Mouse (Mus musculus) MEL (cell line): ENCODE data around the gene Kcnj4. TPM values are rescaled to one million over a fixed set of nuclear protein-coding genes. Genes with fewer than 3 reads are reported as not detected.

Experiments
- DNase-seq: peaks from one replicate; pipeline ENCODE4 v3.0.0; 2011; ENCODE audit warnings: low read depth, low spot score
- H3K27ac ChIP-seq: 2 replicates; pipeline ENCODE4 v1.5.1; 2012; ENCODE audit warnings: low read depth, mild to moderate bottlenecking, control low read depth, low read length, moderate library complexity; ENCODE audit not compliant: control insufficient read depth
- H3K27me3 ChIP-seq, 2 experiments: fragments of 150-350 bp in 1 of 2; sonication (generic) in 1 of 2; 2 replicates each; pipeline ENCODE4 v1.6.1; 2012; ENCODE audit warnings: low read length in 2 of 2, mild to moderate bottlenecking in 2 of 2, improper control_type of control experiment in 1 of 2, moderate library complexity in 1 of 2; ENCODE audit not compliant: insufficient read depth in 2 of 2, control insufficient read depth in 1 of 2
- H3K36me3 ChIP-seq, 2 experiments: 2 replicates each; pipeline ENCODE4 v1.6.1; 2012 to 2014; ENCODE audit warnings: low read length in 2 of 2, improper control_type of control experiment in 1 of 2, inconsistent platforms in 1 of 2, mild to moderate bottlenecking in 1 of 2; ENCODE audit not compliant: insufficient read depth in 2 of 2, control insufficient read depth in 1 of 2
- H3K4me1 ChIP-seq, 2 experiments: fragments of 150-350 bp in 1 of 2; sonication (generic) in 1 of 2; 2 replicates each; pipeline ENCODE4 v1.6.1; 2012; ENCODE audit warnings: low read length in 2 of 2, improper control_type of control experiment in 1 of 2, mild to moderate bottlenecking in 1 of 2; ENCODE audit not compliant: insufficient read depth in 2 of 2, control insufficient read depth in 1 of 2
- H3K4me3 ChIP-seq, 2 experiments: fragments of 150-350 bp in 1 of 2; sonication (generic) in 1 of 2; 2 replicates each; pipeline ENCODE4 v1.5.1; 2012; ENCODE audit warnings: low read depth in 2 of 2, low read length in 2 of 2, mild to moderate bottlenecking in 2 of 2, moderate library complexity in 2 of 2, control low read depth in 1 of 2, improper control_type of control experiment in 1 of 2; ENCODE audit not compliant: control insufficient read depth in 1 of 2, insufficient read depth in 1 of 2
- H3K79me2 ChIP-seq: 2 replicates; pipeline ENCODE4 v1.6.1; 2012; ENCODE audit warnings: mild to moderate bottlenecking, low read length, moderate library complexity; ENCODE audit not compliant: control insufficient read depth, poor library complexity, insufficient read depth
- H3K9ac ChIP-seq: 2 replicates; pipeline ENCODE4 v1.6.1; 2012; ENCODE audit warnings: low read depth, mild to moderate bottlenecking, control low read depth, low read length, moderate library complexity; ENCODE audit not compliant: control insufficient read depth, poor library complexity, severe bottlenecking
- H3K9me3 ChIP-seq: fragments of 150-350 bp; sonication (generic); replicated peaks from 2 replicates; pipeline ENCODE4 v1.6.1; 2012; ENCODE audit warnings: mild to moderate bottlenecking, low read length, improper control_type of control experiment, moderate library complexity; ENCODE audit not compliant: insufficient read depth
- BHLHE40 ChIP-seq: IDR thresholded peaks from 2 replicates; pipeline ENCODE4 v1.6.1; 2012; ENCODE audit warnings: low read depth, mild to moderate bottlenecking, inconsistent platforms, low read length, improper control_type of control experiment, borderline replicate concordance
- CTCF ChIP-seq, 3 experiments: IDR thresholded peaks in 2 of 3; conservative IDR thresholded peaks in 1 of 3; 2 replicates each; pipeline ENCODE4 v1.5.1; 2011 to 2012; ENCODE audit warnings: low read length in 3 of 3, low read depth in 2 of 3, mild to moderate bottlenecking in 2 of 3, improper control_type of control experiment in 1 of 3, inconsistent platforms in 1 of 3, mixed read lengths in 1 of 3, moderate library complexity in 1 of 3; ENCODE audit not compliant: control insufficient read depth in 1 of 3, insufficient read depth in 1 of 3, poor library complexity in 1 of 3, severe bottlenecking in 1 of 3
- EP300 ChIP-seq, 2 experiments: IDR thresholded peaks; 2 replicates each; pipeline ENCODE4 v1.6.1; 2011; ENCODE audit warnings: improper control_type of control experiment in 2 of 2, low read length in 2 of 2, low read depth in 1 of 2, mild to moderate bottlenecking in 1 of 2
- ETS1 ChIP-seq: IDR thresholded peaks from 2 replicates; pipeline ENCODE4 v1.6.1; 2012; ENCODE audit warnings: low read depth, mild to moderate bottlenecking, inconsistent platforms, low read length, improper control_type of control experiment, moderate library complexity
- GABPA ChIP-seq: IDR thresholded peaks from 2 replicates; pipeline ENCODE4 v1.6.1; 2012; ENCODE audit warnings: low read depth, mild to moderate bottlenecking, inconsistent platforms, low read length, improper control_type of control experiment, moderate library complexity
- GATA1 ChIP-seq: IDR thresholded peaks from 2 replicates; pipeline ENCODE4 v1.6.1; 2011; ENCODE audit warnings: low read depth, low read length, improper control_type of control experiment
- HCFC1 ChIP-seq: IDR thresholded peaks from 2 replicates; pipeline ENCODE4 v1.6.1; 2012; ENCODE audit warnings: low read depth, mild to moderate bottlenecking, inconsistent platforms, low read length, improper control_type of control experiment, moderate library complexity
- MAX ChIP-seq: IDR thresholded peaks from 2 replicates; pipeline ENCODE4 v1.6.1; 2011; ENCODE audit warnings: low read length, improper control_type of control experiment
- MAZ ChIP-seq: IDR thresholded peaks from 2 replicates; pipeline ENCODE4 v1.6.1; 2012; ENCODE audit warnings: low read depth, mild to moderate bottlenecking, inconsistent platforms, low read length, improper control_type of control experiment
- MXI1 ChIP-seq: IDR thresholded peaks from 2 replicates; pipeline ENCODE4 v1.6.1; 2011; ENCODE audit warnings: mild to moderate bottlenecking, low read depth, low read length, improper control_type of control experiment
- MYB ChIP-seq: IDR thresholded peaks from 2 replicates; pipeline ENCODE4 v1.6.1; 2011; ENCODE audit warnings: mild to moderate bottlenecking, low read depth, low read length, improper control_type of control experiment
- NRF1 ChIP-seq: IDR thresholded peaks from 2 replicates; pipeline ENCODE4 v1.6.1; 2014; ENCODE audit warnings: low read depth, mild to moderate bottlenecking, inconsistent platforms, low read length, improper control_type of control experiment, moderate library complexity; ENCODE audit not compliant: poor library complexity, insufficient read depth, severe bottlenecking
- POLR2A ChIP-seq, 2 experiments: IDR thresholded peaks; 2 replicates each; pipeline ENCODE4 v1.6.1; 2011 to 2012; ENCODE audit warnings: low read length in 2 of 2, mild to moderate bottlenecking in 2 of 2, control low read depth in 1 of 2, improper control_type of control experiment in 1 of 2, low read depth in 1 of 2, moderate library complexity in 1 of 2; ENCODE audit not compliant: control insufficient read depth in 1 of 2, insufficient read depth in 1 of 2, poor library complexity in 1 of 2
- RAD21 ChIP-seq: IDR thresholded peaks from 2 replicates; pipeline ENCODE4 v1.6.1; 2011; ENCODE audit warnings: mild to moderate bottlenecking, low read depth, low read length, improper control_type of control experiment
- RCOR1 ChIP-seq: IDR thresholded peaks from 2 replicates; pipeline ENCODE4 v1.6.1; 2012; ENCODE audit warnings: low read depth, mild to moderate bottlenecking, inconsistent platforms, low read length, improper control_type of control experiment
- SIN3A ChIP-seq: IDR thresholded peaks from 2 replicates; pipeline ENCODE4 v1.6.1; 2012; ENCODE audit warnings: low read length, improper control_type of control experiment, inconsistent platforms
- TAL1 ChIP-seq: IDR thresholded peaks from 2 replicates; pipeline ENCODE4 v1.6.1; 2012; ENCODE audit warnings: mild to moderate bottlenecking, inconsistent platforms, low read length, moderate library complexity, mixed read lengths
- TCF12 ChIP-seq: IDR thresholded peaks from 2 replicates; pipeline ENCODE4 v1.6.1; 2014; ENCODE audit warnings: low read depth, mild to moderate bottlenecking, inconsistent platforms, low read length, improper control_type of control experiment, moderate library complexity
- USF1 ChIP-seq: IDR thresholded peaks from 2 replicates; pipeline ENCODE4 v1.6.1; 2014; ENCODE audit warnings: low read depth, mild to moderate bottlenecking, inconsistent platforms, low read length, improper control_type of control experiment, moderate library complexity
- ZC3H11A ChIP-seq: IDR thresholded peaks from 2 replicates; pipeline ENCODE4 v1.6.1; 2012; ENCODE audit warnings: low read depth, mild to moderate bottlenecking, inconsistent platforms, low read length, improper control_type of control experiment
- ZKSCAN1 ChIP-seq: IDR thresholded peaks from 2 replicates; pipeline ENCODE4 v1.6.1; 2012; ENCODE audit warnings: low read depth, mild to moderate bottlenecking, inconsistent platforms, low read length, improper control_type of control experiment, moderate library complexity
- ZMIZ1 ChIP-seq: IDR thresholded peaks from 2 replicates; pipeline ENCODE4 v1.6.1; 2012; ENCODE audit warnings: low read depth, mild to moderate bottlenecking, inconsistent platforms, low read length, improper control_type of control experiment, moderate library complexity
- polyA plus RNA-seq, 2 experiments: library from polyadenylated mRNA; stranded (reverse) in 1 of 2; unstranded in 1 of 2; fragments of >175 nt in 1 of 2; fragments of >200 nt in 1 of 2; gene quantifications; 2 replicates each; pipeline versions ENCODE4 v1.2.1 to v1.2.4; 2012; ENCODE audit warnings: low replicate concordance in 2 of 2, low read depth in 1 of 2; ENCODE audit not compliant: insufficient read length in 2 of 2, insufficient read depth in 1 of 2, missing spikeins in 1 of 2
- total RNA-seq: library from RNA; depleted of rRNA; stranded (reverse); fragments of 300-350 nt; gene quantifications from 2 replicates; pipeline ENCODE4 v1.2.3, GENCODE M21; 2012

The Kcnj4 gene
- total and polyA plus RNA-seq, 3 experiments = 0.07 TPM; not detected in 2

DNA sequence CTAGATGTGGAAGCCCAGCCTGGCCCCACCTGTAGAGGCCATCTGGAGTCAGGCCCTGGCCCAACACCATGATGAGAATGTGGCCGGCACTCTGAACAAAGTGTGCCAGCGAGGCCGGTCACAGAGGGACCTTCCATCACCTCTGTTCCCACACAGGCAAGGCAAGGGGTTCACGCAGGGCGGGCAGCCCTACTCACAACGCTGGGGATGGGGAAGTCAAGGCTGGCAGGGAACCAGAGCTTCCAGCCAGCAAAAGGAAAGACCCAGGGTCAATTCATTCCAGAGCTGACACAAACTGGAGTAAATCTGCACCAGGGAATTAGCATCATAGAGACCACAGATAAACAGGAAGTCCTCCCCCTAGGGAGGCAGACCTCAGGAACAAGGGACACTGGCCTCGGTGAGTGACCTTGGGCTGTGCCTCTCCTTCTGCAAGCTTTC is 68.5 kb downstream of the Kcnj4 start:
- peaks cover 0 to 28% of the 10 kb centered on the region in 2 experiments; a peak in 2 of 4 replicates for H3K36me3 ChIP-seq
- DNase-seq = peak; percentile 31
- H3K4me3 ChIP-seq = no peak overlapping the region
- H3K9ac ChIP-seq = no peak overlapping the region; the same call in 1 of the 2 replicates
- peaks cover 11% of the 10 kb centered on the region for H3K79me2 ChIP-seq
- TF ChIP-seq RCOR1 = no peak
- TF ChIP-seq BHLHE40 = no peak
- TF ChIP-seq NRF1 = no peak
- no peak for TF ChIP-seq POLR2A (IDR thresholded peaks at IDR 0.05; ENCODE audit: control insufficient read depth in 1 of 2, insufficient read depth in 1 of 2, low read depth in 1 of 2, low read length in 2 of 2, poor library complexity in 1 of 2)
- TF ChIP-seq CTCF (IDR thresholded peaks at IDR 0.05 in 2 of 3, conservative IDR thresholded peaks at IDR 0.05 in 1 of 3; ENCODE audit: control insufficient read depth in 1 of 3, insufficient read depth in 1 of 3, low read depth in 2 of 3, low read length in 3 of 3, poor library complexity in 1 of 3, severe bottlenecking in 1 of 3) = no peak
- no peak for TF ChIP-seq MAX
- TF ChIP-seq RAD21 = no peak
- no peak for TF ChIP-seq ZKSCAN1
- no peak for TF ChIP-seq USF1
- no peak for TF ChIP-seq ZC3H11A
- TF ChIP-seq GATA1 = no peak
- no peaks in the 10 kb centered on the region for H3K27me3 ChIP-seq
- H3K27ac ChIP-seq = no peak overlapping the region; the same call in 1 of the 2 replicates
- H3K9me3 ChIP-seq = no peaks in the 10 kb centered on the region
- H3K4me1 ChIP-seq = peaks cover 14 to 33% of the 10 kb centered on the region in 2 experiments

DNA sequence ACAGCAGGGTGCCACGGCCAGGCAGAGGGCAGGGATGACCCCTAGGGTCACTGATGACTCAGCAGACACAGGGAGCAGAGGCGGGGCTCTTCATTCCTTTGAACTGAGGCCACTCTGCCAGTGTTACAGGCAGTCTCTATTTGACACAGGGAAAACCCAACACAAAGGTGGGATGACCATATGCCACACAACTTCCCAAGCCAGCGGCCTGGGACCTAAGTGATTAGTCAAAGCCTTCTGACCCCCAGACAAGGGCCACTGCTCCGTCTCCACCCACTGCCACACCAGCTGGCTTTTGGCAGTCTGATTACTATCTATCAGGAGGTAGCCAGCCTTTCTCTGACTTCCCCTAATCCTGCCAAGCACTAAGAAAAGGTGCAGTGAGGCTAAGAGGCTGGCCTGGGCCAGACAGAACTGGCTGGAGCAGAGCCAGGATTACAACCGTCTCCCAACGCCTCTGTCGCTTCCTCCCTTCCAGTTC is 69.8 kb downstream of the Kcnj4 start:
- Histone ChIP-seq H3K36me3 (peaks cover 0 to 23% of the 10 kb centered on the region in 2 experiments; a peak in 3 of 4 replicates), H3K4me1 (peaks cover 14 to 30% of the 10 kb centered on the region in 2 experiments), H3K27ac (peak overlapping the region; percentile 74), H3K27me3 (no peaks in the 10 kb centered on the region), H3K4me3 (no peak overlapping the region), H3K9ac (peak overlapping the region; percentile 31), H3K79me2 (no peaks in the 10 kb centered on the region; the same call in 1 of the 2 replicates), H3K9me3 (no peaks in the 10 kb centered on the region)
- no peak for TF ChIP-seq GABPA
- TF ChIP-seq ZMIZ1 = no peak
- peak; percentile 31; the same call in 1 of the 2 replicates for TF ChIP-seq MXI1
- TF ChIP-seq HCFC1 = 0 out of 2 replicates have a peak, but pooled peaks have one; percentile 33
- TF ChIP-seq GATA1 = peak; percentile 85
- peak; percentile 71; the same call in 1 of the 2 replicates for TF ChIP-seq MAZ
- TF ChIP-seq POLR2A (IDR thresholded peaks at IDR 0.05; ENCODE audit: control insufficient read depth in 1 of 2, insufficient read depth in 1 of 2, low read depth in 1 of 2, low read length in 2 of 2, poor library complexity in 1 of 2) = peak in 1 of 2 experiments; percentile 17; a peak in 1 of 4 replicates
- TF ChIP-seq EP300 (IDR thresholded peaks at IDR 0.05; ENCODE audit: low read depth in 1 of 2, low read length in 2 of 2) = peak; percentile 82 to 91
- TF ChIP-seq TCF12 = peak; percentile 91
- TF ChIP-seq ETS1 = peak; percentile 96
- TF ChIP-seq RAD21 = no peak
- no peak for TF ChIP-seq CTCF (IDR thresholded peaks at IDR 0.05 in 2 of 3, conservative IDR thresholded peaks at IDR 0.05 in 1 of 3; ENCODE audit: control insufficient read depth in 1 of 3, insufficient read depth in 1 of 3, low read depth in 2 of 3, low read length in 3 of 3, poor library complexity in 1 of 3, severe bottlenecking in 1 of 3)
- TF ChIP-seq RCOR1 = peak; percentile 62; the same call in 1 of the 2 replicates
- TF ChIP-seq SIN3A = peak; percentile 74
- TF ChIP-seq TAL1 = peak; percentile 70
- no peak for TF ChIP-seq ZKSCAN1
- peak; percentile 93 for TF ChIP-seq MYB
- DNase-seq = peak; percentile 89
